Mouse (Mus musculus): ENCODE measurements at regions not wholly inside any gene's neighbourhood (a gene's known extent, or its start where the extent isn't known, plus 50 kb on each side); places are given as distances from the start of the nearest gene placed in this dataset.
"Not testable (repeated sequence)": the region's sequence is repeated elsewhere in the genome, so short reads cannot be mapped to it uniquely, and the experiment has no call there.

DNA sequence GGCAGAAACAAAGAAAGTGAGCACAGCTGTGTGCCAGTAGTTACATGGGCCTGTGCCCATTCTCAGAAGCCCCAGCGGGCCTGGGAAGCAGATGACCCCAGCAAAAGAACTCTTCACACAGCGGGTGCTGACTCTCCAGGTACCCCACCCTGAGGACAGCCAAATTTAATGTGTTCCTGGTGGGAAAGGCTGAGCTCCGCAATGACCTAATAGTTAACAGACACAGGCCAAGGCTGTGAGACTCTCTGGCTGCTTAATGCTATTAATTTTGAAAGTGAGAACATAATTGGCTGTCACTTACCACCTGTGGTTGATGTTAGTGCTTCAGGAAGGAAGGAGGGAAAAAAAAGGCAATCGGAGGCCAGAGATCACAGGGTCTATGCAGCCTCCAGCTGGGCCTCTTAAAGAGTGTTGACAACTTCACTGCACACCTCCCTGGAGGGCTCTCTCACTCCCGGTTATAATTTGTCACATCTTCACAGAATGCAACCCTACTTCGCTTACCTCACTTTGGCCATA is 691.5 kb downstream of the Rapgef2 start:
- no peak for ATAC-seq (replicated peaks; ENCODE audit: low FRiP score, low TSS enrichment, poor library complexity, severe bottlenecking)

DNA sequence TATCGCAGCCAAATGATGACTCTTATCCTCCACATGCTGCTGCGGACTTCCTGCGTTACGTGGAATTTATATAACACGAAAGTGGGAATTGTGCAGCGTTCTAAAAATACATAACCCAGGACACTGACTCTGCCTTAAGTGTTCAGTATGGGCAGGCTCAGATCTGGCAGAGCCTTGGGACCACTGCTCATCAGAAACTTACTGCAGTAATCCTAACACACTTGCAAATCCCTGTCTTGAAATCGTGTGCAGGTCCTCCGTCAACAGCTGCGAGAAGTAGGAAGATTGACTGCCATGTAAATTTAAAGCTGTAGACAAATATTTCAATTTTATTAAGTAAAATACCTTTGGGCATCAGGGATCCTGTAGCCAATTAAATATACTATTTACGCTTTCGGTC is 692.0 kb downstream of the Rapgef2 start:
- no peak for ATAC-seq (replicated peaks; ENCODE audit: low FRiP score, low TSS enrichment, poor library complexity, severe bottlenecking)

DNA sequence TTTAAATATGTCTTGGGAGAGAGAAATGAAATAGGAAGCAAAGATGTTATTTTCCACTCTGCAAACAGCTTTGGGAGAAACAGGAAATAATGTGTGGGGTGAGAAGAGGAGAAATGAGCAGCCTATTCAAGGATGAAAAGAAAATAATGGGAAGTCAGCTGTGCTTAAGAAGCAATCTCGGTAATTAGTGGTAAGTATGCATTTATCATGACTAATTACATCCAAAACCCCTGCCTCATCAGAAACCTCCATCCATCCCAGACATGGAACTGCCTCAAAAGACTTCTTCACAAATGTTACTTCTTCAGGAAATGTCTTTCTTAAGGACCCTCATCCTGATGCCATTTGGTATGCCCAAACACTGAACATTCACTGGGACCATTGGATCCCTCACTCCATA is 699.7 kb downstream of the Rapgef2 start:
- no peak for ATAC-seq (replicated peaks; ENCODE audit: low FRiP score, low TSS enrichment, poor library complexity, severe bottlenecking)

DNA sequence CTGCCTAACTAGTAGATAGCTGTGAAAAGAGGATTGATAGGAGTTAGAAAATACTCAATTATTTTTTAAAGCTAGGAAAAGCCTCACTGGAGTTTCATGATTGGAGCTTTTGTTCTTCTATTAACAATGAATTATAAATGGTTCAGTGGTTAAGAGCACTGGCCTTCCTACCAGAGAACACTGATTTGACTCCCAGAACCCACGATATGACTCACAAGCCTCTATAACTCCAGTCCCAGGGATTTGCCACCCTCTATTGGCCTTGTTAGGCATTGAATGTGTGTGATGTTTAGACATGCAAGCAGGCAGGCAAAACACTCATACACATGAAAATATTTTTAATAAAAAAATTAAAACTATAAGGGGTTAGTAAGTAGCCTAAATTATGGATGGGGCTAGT is 704.4 kb downstream of the Rapgef2 start:
- no peak for ATAC-seq (replicated peaks; ENCODE audit: low FRiP score, low TSS enrichment, poor library complexity, severe bottlenecking)

DNA sequence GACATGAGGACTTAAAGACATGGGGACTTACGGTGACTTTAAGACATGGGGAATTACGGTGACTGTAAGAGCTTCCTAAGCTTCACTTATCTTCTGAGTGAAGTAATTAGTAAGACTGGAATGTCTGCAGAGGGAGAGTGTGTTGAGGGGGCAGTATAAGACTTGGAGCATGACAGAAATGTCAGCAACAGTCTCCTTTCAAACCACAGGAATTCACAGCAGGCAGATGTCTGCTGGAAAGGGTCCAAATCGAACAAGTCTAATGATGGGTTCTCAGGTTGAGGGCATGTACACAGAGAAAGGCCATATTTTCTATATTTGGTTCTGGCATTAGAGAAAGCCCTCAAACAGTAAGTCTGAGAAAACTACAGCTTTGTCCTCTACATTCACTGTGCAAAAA is 705.2 kb downstream of the Rapgef2 start:
- ATAC-seq (replicated peaks; ENCODE audit: low FRiP score, low TSS enrichment, poor library complexity, severe bottlenecking): no peak

DNA sequence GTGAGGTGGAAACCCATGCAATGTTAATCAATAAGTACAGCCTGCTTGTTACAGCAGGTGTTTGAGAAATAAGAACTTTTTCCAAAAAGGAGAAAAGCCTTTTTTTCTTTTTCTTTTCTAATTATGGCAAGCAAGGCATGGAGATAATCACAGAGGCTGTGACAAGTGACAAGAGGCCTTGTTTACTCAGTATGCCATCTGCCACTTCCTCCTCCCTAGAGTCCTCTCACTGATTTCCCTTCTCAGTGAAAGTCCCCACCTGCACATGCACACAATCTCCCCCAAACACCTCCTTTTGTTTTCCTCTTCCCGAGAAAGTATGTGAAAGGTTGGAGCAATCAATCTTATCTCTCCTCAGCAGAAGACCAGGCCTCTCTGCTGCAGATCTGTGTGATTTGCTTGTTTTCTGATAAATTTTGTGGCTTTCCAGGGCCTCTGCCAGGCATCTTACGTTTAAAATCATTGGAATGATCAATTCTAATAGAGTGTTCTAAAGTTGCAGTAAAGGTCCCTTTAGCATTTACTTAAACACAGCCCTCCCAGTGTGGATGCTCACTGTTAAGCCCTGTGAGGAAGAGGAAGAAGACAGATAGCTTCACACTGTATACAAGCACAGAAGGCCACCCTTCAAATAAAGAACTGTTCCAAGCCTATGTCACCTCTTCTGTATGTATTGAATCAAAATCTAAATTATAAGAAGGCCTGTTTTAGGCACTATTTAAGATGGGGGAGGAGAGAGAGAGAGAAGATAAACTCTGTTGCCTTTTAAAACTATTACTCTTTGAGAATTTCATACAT is 710.5 kb downstream of the Rapgef2 start:
- no peak for ATAC-seq (replicated peaks; ENCODE audit: low FRiP score, low TSS enrichment, poor library complexity, severe bottlenecking)

DNA sequence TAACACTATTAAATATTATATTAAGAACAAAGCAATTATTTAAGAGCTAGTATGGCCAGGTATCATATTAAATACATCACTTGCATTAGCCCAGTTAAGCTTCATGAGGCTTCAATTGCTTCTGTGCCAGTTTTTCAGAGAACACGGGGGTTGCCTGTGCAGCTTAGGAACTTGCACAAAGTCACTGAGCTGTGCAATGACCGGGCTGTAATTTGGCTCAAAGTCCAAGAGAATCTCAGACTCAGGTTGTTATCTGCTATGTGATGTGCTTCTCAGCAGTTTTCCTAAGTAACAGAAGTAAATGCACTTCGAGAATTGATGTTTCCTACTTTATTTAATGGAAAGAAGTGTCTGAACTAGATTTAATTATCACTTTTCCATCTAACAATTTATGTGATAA is 711.5 kb downstream of the Rapgef2 start:
- ATAC-seq (replicated peaks; ENCODE audit: low FRiP score, low TSS enrichment, poor library complexity, severe bottlenecking): no peak

DNA sequence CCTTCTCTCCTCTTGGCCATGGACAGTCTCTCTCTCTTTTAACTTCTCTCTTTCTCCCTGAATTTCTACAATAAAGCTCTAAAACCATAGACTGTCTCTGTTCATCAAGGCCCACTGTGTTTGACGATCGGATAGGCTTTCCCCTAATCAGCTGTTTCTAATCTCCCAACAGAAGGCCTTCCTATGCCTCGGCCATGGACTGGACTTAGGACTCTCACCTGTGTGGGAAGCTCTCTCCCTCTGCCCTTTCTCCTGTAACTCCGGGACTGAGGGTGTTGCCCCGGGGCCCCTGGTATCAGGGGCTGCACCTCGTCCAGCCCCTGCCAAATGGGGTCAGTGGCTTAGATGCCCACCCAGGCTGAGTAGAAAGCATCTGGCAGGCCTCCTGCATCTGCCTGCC is 713.0 kb downstream of the Rapgef2 start:
- ATAC-seq (replicated peaks; ENCODE audit: low FRiP score, low TSS enrichment, poor library complexity, severe bottlenecking): no peak

DNA sequence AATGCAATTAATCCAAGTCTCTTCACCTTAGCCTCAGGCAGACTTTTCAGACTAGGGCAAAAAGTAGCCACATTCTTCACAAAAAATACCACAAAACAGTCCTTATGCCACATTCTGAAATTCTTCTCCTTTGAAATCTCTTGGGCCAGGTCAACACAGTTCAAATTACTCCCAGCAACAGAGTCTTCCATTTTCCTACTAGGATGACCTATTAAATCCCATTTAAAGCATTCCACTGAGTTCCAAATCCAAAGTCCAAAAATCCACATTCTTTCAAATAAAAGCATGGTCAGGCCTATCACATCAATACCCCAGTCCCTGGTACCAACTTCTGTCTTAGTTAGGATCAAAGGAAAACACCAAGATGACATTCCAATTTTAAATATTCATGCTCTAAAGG is 721.4 kb downstream of the Rapgef2 start:
- not testable (repeated sequence) for ATAC-seq (replicated peaks; ENCODE audit: low FRiP score, low TSS enrichment, poor library complexity, severe bottlenecking)

Measured in megakaryocyte-erythroid progenitor cell, adult 5-6 weeks (primary cell).